Mouse (Mus musculus) Muller cell, postnatal 12 days (primary cell): Measurements from ENCODE around the gene Lipi.

ENCODE experiments used
- DNase-seq: peaks from one replicate; pipeline ENCODE4 v3.0.0-alpha.2; 2015; ENCODE audit errors: inconsistent ontology term

Lipi gene

GRCm38 (mm10) chr16:75585961-75586360, at the start of gene Lipi:
TSS of gene Lipi (minus strand) at chr16:75586061.
- DNase-seq, result no peak

GRCm38 (mm10) chr16:75627862-75628261, 42.0 kb upstream of the Lipi start:
- peak; percentile 1 for DNase-seq

- peak; percentile 22 for DNase-seq
Measured at GRCm38 (mm10) chr16:75617651-75618349, 31.9 kb upstream of the Lipi start.

GRCm38 (mm10) chr16:75612561-75612960, 26.7 kb upstream of the Lipi start:
- DNase-seq, result no peak

DNA sequence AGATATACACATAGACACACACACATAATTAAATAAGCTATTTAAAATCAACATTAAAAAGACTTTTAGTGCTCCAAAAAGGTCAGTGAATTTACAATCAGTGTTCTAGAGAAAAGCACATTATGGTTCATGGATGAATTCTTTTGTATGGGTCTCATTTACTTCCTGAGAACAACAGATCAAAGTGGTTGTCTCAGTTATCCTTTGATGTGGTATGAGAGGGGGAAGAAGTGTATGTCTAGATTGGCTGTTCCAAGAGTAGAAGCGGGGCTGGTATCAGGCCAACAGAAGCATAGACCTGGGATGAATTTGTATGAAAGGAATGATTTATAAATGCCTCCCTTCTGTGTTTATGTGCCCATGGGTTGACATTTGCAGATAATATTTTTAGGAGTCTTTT, 20.6 kb upstream of the Lipi start:
- DNase-seq, result peak; percentile 7

DNA sequence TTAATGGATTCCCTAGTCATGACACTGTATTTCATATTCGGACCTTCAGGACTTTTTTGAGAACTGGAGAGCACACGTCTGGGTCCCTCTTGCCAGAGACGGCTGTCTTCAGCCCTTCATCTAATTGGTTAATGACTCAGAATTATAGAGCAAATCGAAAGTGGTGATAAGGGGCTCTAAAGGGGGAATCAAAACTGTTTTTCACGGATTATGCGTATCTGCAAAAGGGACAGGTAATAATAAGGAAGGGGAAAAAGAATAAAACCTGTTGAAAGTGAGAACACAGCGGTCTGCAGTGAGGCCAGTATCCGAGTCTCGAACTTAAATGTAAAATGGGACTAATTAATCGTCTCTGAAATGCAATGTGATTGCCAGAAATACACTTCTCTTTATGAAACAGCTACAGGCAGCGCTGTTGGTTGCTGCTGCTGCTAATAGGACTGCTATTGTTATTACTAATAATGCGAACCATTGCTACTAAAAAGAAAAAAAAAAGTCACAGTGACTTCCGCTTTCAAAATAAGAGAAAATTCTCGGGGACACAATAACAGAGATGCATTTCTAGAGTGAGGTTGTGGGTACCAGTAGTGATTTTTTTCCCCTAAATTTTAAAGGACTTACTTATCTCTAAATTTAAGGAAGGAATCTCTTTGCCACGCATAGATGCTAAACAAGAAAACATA, 7.8 kb upstream of the Lipi start:
- DNase-seq, result peak; percentile 2

- peak; percentile 81 for DNase-seq
Measured at GRCm38 (mm10) chr16:75592671-75593500, 7.0 kb upstream of the Lipi start, which contains the start of gene Rbm11. TSS of gene Rbm11 (plus strand) at chr16:75592844.

- DNase-seq, result no peak
Measured at GRCm38 (mm10) chr16:75586466-75586865, 605 bp upstream of the Lipi start.

GRCm38 (mm10) chr16:75582279-75582678, 3.6 kb downstream of the Lipi start:
- no peak for DNase-seq

GRCm38 (mm10) chr16:75562910-75563309, 23.0 kb downstream of the Lipi start:
- DNase-seq, result no peak

- no peak for DNase-seq
Measured at GRCm38 (mm10) chr16:75545310-75545709, 40.6 kb downstream of the Lipi start.

DNA sequence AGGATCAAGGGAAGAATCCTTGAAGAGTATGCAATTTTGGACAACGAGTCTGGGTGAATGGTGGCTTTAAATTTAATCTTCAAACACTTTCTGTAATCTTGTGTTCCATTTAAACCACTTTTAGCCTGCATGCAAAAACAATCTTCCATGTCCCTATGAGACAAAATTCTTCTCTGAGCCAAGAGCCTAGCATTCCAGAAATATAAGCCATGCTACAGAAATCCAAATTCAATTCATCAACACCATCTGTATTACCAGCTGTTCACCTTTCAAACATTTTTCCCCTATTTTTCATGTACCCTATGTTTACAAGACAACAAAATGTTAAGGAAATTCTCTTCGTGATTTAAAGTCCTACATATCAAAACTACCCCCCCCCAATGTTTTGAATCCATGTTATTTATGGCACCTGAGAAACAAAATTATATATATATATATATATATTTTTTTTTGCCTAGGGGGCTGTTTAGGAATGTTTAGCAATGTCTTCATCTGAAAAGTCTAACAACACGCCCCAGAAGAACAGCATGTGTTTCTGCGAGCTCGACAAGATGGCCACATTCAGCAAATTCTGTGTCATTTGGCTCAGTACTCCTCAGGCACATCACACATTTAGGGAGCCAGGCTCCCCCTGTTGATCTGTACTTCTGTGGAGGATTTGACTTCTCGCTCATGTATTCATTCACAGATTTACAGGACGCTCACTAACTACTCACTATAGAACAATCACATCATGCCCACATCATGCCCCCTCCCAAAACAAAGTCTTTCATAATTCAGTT, 47.9 kb downstream of the Lipi start:
- no peak for DNase-seq

GRCm38 (mm10) chr16:75531705-75532104, 54.2 kb downstream of the Lipi start:
- DNase-seq, result peak; percentile 5

DNA sequence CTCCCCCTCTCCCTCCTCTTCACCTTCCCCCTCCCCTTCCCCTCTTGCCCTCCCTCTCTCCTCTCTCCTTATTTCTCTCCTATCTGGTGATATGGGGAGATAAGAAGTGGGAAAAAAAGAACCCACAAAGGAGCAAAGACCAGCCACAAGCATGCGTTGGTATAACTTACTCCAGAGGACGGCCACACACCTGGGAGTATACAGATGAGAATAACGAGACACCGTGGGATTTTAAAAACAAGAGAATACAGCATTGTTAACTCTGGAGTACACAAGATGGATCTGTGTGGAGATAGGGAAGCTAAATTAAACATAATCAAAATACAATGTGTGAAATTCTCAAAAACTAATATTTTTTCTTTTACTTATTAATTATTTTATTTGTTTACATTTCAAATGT, 89.3 kb downstream of the Lipi start:
- DNase-seq, result no peak
